Mouse (Mus musculus): ENCODE data around the gene Bag5. TPM values are rescaled to one million over a fixed set of nuclear protein-coding genes. Genes with fewer than 3 reads are reported as not detected.
"Not testable (repeated sequence)": the region's sequence is repeated elsewhere in the genome, so short reads cannot be mapped to it uniquely, and the experiment has no call there.

The Bag5 gene
- polyA plus RNA-seq, 1 experiment from 2014 or later = 64.0 TPM

DNA sequence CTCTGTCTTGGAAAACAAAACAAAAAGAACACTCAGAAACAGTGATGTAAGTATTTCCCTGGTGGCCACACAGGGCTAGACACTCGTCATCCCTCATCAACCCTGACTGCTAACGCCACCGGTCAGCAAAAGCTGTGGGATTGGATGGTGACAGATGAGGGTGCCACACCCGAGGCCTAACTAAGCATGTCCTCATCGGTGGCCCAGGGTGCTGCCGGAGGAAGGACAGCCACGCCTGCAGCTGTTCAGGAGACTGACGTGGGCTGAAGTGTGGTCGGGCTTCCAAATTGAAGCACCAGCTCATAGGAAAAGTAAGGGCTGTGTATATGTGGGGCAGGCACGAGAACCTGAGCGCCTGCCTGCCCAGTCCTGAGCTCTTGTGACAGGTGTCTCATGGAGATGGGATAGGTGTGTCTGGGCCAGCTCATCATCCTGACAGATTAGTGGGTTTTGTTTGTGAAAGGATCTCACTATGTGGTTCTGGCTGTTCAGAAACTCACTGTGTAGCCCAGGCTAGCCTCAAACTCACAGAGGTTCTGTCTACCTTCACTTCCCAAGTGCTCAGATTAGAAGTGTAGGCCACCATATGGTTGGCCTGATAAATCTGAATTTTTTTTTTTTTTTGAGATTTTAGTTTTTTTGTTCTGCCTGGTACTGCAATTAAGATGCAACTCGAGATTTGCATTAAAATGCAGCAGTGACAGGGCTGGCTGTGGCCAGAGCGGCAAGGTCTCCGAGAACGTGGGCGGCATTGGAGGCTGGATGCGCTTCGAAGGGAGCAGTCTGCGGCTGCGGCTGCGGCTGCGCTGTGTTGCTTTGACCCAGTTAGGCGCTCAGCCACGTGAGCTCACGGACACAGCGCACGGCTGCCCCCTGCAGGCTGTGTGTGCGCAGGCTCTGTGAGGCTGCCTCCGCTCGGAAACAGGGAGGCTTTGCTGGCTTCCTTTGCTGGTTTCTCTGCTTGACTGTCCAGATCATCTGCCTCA lies 19.1 kb upstream of the Bag5 start:
- H3K4me3 ChIP-seq = no peak overlapping the region
- 34% methylated on average over 30 of the region's 30 CpGs for WGBS
- H3K27me3 ChIP-seq = no peaks in the 10 kb centered on the region
- H3K4me1 ChIP-seq = peaks cover 12% of the 10 kb centered on the region; the same call in 1 of the 2 replicates
- peak; percentile 91 for ATAC-seq (ENCODE audit: low FRiP score, low read depth)
- H3K4me2 ChIP-seq (replicated peaks) = peak overlapping the region; percentile 30
- no peaks in the 10 kb centered on the region for H3K9me3 ChIP-seq
- H3K9ac ChIP-seq (replicated peaks) = no peak overlapping the region
- H3K27ac ChIP-seq (replicated peaks) = no peak overlapping the region
- peaks cover 25% of the 10 kb centered on the region for H3K36me3 ChIP-seq

- no peak for ATAC-seq (ENCODE audit: low FRiP score, low read depth)
- Histone ChIP-seq H3K9me3 (no peaks in the 10 kb centered on the region), H3K27ac (replicated peaks) (no peak overlapping the region), H3K4me2 (replicated peaks) (no peak overlapping the region), H3K9ac (replicated peaks) (no peak overlapping the region), H3K4me1 (peaks cover 20% of the 10 kb centered on the region), H3K36me3 (peaks cover 45% of the 10 kb centered on the region), H3K27me3 (no peaks in the 10 kb centered on the region), H3K4me3 (no peak overlapping the region)
- WGBS = 96% methylated on average over 1 of the region's 1 CpGs
Observed at GRCm38 (mm10) chr12:111727956-111728355, 14.9 kb upstream of the Bag5 start.

- peaks cover 10% of the 10 kb centered on the region for H3K4me1 ChIP-seq
- H3K36me3 ChIP-seq = peaks cover 40% of the 10 kb centered on the region
- H3K4me3 ChIP-seq = no peak overlapping the region
- no peak overlapping the region for H3K9ac ChIP-seq (replicated peaks)
- H3K9me3 ChIP-seq = no peaks in the 10 kb centered on the region
- H3K27me3 ChIP-seq = no peaks in the 10 kb centered on the region
- ATAC-seq (ENCODE audit: low FRiP score, low read depth) = no peak
- peak overlapping the region; percentile 21 for H3K27ac ChIP-seq (replicated peaks)
- H3K4me2 ChIP-seq (replicated peaks) = no peak overlapping the region
- WGBS = 76% methylated on average over 4 of the region's 4 CpGs
Observed at GRCm38 (mm10) chr12:111726122-111726463, 13.0 kb upstream of the Bag5 start.

- Histone ChIP-seq H3K4me1 (peaks cover 10% of the 10 kb centered on the region), H3K9me3 (no peaks in the 10 kb centered on the region), H3K4me3 (no peak overlapping the region), H3K27me3 (no peaks in the 10 kb centered on the region), H3K9ac (replicated peaks) (no peak overlapping the region), H3K36me3 (peaks cover 40% of the 10 kb centered on the region), H3K4me2 (replicated peaks) (no peak overlapping the region), H3K27ac (replicated peaks) (peak overlapping the region; percentile 55)
- no peak for ATAC-seq (ENCODE audit: low FRiP score, low read depth)
- WGBS = 61% methylated on average over 12 of the region's 12 CpGs
Observed at GRCm38 (mm10) chr12:111725338-111726121, 12.5 kb upstream of the Bag5 start.

DNA sequence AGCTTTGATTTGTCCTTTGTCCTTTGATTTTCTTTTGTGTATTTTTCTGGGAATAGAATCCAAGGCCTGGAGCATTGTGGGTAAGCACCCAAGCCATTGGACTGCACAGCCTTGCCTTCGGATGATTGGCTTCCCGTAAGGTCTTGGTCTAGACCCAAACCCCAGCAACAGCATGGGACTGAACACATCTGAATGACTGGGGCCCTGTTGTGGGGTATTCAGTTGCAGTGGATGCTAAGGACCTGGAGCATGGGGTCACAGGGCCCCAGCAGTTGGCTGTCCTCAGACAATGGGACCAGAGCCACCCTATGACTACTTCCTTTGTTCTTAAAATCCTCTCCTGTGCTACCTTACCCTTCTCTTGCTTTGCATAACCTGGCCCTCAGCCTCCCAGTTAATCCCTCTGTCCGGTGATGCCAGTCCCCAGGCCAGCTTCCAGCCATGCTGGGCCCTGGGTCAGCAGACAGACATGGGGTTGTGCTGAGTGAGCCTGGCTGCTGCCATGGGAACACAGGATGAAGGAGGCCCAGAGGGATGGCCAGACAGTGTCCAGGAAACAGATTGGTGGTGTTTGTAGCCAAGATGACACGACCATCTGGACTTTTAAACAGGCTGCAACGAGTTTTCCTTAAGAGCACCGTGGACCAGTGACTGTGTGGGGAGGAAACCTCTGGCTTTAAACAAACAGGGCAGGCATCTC lies 11.7 kb upstream of the Bag5 start:
- Histone ChIP-seq H3K4me1 (peaks cover 10% of the 10 kb centered on the region), H3K36me3 (peaks cover 38% of the 10 kb centered on the region), H3K4me2 (replicated peaks) (no peak overlapping the region), H3K27ac (replicated peaks) (peak overlapping the region; percentile 55), H3K4me3 (no peak overlapping the region), H3K9ac (replicated peaks) (0 out of 2 replicates have a peak overlapping the region, but pooled peaks have one; percentile 6), H3K27me3 (no peaks in the 10 kb centered on the region), H3K9me3 (no peaks in the 10 kb centered on the region)
- WGBS = 31% methylated on average over 6 of the region's 6 CpGs
- ATAC-seq (ENCODE audit: low FRiP score, low read depth) = 0 out of 2 replicates have a peak, but pooled peaks have one; percentile 19

DNA sequence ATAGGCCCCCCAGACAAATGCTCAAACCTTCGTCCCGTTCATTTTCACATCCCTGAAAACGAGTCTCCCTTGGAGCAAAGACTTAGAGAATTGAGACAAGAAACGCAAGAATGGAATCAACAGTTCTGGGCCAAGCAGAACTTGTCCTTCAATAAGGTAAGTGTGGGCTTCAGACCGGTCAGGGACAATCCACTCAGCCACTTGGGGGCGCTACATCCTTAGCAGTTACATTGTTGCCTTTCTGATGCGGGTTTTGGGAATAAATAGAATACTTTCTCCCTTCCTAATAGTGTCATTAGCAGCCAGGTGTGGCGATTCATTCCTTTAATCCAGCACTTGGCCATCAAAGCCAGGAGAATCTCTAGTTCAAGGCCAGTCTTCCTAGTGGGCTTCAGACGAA lies 9.6 kb upstream of the Bag5 start:
- Histone ChIP-seq H3K4me3 (no peak overlapping the region), H3K27ac (replicated peaks) (no peak overlapping the region), H3K4me1 (peaks cover 19% of the 10 kb centered on the region), H3K9me3 (no peaks in the 10 kb centered on the region), H3K9ac (replicated peaks) (no peak overlapping the region), H3K4me2 (replicated peaks) (no peak overlapping the region), H3K36me3 (peaks cover 28% of the 10 kb centered on the region), H3K27me3 (no peaks in the 10 kb centered on the region)
- no peak for ATAC-seq (ENCODE audit: low FRiP score, low read depth)
- WGBS = 76% methylated on average over 9 of the region's 9 CpGs

GRCm38 (mm10) chr12:111720222-111720621 lies 7.2 kb upstream of the Bag5 start:
- 76% methylated on average over 4 of the region's 4 CpGs for WGBS
- no peak for ATAC-seq (ENCODE audit: low FRiP score, low read depth)
- H3K27ac ChIP-seq (replicated peaks) = no peak overlapping the region
- H3K36me3 ChIP-seq = peaks cover 30% of the 10 kb centered on the region
- H3K9me3 ChIP-seq = peaks cover 4% of the 10 kb centered on the region; the same call in 1 of the 2 replicates
- no peak overlapping the region for H3K9ac ChIP-seq (replicated peaks)
- peaks cover 19% of the 10 kb centered on the region for H3K4me1 ChIP-seq
- no peak overlapping the region for H3K4me3 ChIP-seq
- H3K27me3 ChIP-seq = no peaks in the 10 kb centered on the region
- H3K4me2 ChIP-seq (replicated peaks) = no peak overlapping the region

DNA sequence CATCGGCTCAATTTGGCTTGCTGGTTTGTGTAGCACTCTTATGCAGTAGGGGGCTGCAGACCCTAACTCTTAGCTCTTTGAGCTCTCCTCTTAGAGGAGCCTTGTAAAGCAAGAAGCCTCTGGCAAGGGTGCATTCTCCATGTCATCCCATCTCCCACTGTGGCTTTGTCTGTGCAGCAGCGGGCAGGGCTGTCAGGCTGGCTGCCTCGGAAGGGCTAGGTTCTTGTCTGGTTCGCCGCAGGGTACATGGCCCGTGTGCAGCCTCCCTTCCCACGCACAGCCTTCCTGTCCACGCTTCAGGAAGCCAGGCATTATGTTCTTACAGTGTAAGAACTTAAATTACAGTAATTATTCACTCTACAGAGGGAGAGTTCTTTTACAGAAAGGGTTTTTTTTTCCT lies 5.6 kb upstream of the Bag5 start:
- Histone ChIP-seq H3K4me2 (replicated peaks) (no peak overlapping the region), H3K27ac (replicated peaks) (peak overlapping the region; percentile 22; the same call in 1 of the 2 replicates), H3K4me3 (no peak overlapping the region), H3K27me3 (no peaks in the 10 kb centered on the region), H3K9ac (replicated peaks) (no peak overlapping the region), H3K9me3 (peaks cover 4% of the 10 kb centered on the region; the same call in 1 of the 2 replicates), H3K4me1 (peaks cover 23% of the 10 kb centered on the region), H3K36me3 (peaks cover 22% of the 10 kb centered on the region; the same call in 1 of the 2 replicates)
- 38% methylated on average over 8 of the region's 8 CpGs for WGBS
- ATAC-seq (ENCODE audit: low FRiP score, low read depth) = no peak

DNA sequence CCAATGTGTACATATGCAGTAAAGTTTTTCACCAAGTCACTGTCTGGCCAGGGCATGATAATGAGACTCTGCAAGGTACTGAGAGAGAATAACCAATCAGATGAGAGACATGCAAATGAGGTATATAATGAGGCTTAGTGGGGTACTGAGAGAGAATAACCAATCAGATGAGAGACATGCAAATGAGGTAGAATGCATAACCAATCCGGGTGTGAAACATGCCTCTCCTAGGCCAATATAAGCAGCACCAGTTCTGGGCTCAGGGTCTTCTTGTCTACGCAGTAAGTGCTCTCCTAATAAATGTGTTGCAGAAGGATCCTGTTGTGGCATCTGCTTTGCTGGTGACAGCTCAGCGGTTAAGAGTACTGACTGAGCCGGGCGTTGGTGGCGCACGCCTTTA lies 3.4 kb upstream of the Bag5 start:
- H3K27me3 ChIP-seq = no peaks in the 10 kb centered on the region
- over 99% methylated on average over 7 of the region's 7 CpGs for WGBS
- H3K4me2 ChIP-seq (replicated peaks) = no peak overlapping the region
- ATAC-seq (ENCODE audit: low FRiP score, low read depth) = no peak
- no peak overlapping the region for H3K4me3 ChIP-seq
- no peak overlapping the region for H3K27ac ChIP-seq (replicated peaks)
- H3K36me3 ChIP-seq = peaks cover 15% of the 10 kb centered on the region; the same call in 1 of the 2 replicates
- no peak overlapping the region for H3K9ac ChIP-seq (replicated peaks)
- H3K9me3 ChIP-seq = peaks cover 4% of the 10 kb centered on the region; the same call in 1 of the 2 replicates
- peaks cover 32% of the 10 kb centered on the region for H3K4me1 ChIP-seq

DNA sequence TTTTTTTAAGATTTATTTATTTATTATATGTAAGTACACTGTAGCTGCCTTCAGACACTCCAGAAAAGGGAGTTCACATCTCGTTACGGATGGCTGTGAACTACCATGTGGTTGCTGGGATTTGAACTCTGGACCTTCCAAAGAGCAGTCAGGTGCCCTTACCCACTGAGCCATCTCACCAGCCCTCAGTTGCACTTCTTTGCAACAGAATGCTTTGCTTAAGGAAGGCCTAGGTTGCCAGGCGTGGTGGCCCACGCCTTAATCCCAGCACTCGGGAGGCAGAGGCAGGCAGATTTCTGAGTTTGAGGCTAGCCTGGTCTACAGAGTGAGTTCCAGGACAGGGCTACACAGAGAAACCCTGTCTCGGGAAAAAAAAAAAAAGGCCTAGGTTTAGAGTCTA lies 823 bp upstream of the Bag5 start:
- H3K4me3 ChIP-seq = peak overlapping the region; percentile 100
- H3K36me3 ChIP-seq = peaks cover 39% of the 10 kb centered on the region
- H3K4me2 ChIP-seq (replicated peaks) = peak overlapping the region; percentile 88
- not testable (repeated sequence) for ATAC-seq (ENCODE audit: low FRiP score, low read depth); H3K27me3 ChIP-seq; H3K9me3 ChIP-seq; H3K27ac ChIP-seq (replicated peaks)
- peaks cover 30% of the 10 kb centered on the region for H3K4me1 ChIP-seq
- 77% methylated on average over 6 of the region's 6 CpGs for WGBS
- H3K9ac ChIP-seq (replicated peaks) = peak overlapping the region; percentile 97; the same call in 1 of the 2 replicates

DNA sequence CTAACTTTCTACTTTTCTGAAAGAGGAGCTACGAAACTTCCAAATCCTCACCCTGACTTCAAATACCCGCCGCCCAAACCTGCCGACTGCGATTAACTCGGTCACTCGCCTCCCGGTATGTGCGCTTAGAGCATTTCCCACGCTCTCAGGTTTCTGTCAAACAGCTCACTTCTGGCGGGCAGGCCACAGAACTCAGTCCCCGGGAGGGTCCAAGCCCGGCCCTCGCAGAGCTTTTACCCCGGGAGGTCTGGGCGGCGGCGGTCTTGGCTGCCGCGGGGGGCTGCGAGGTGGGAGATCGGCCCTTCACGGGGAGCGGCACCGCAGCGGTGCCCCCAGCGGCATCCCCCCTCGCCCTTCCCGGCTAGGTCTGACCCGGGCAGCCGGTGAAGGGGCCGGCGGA lies 581 bp downstream of the Bag5 start:
- Histone ChIP-seq H3K27me3 (no peaks in the 10 kb centered on the region), H3K4me1 (peaks cover 24% of the 10 kb centered on the region), H3K4me2 (replicated peaks) (peak overlapping the region; percentile 88), H3K27ac (replicated peaks) (peak overlapping the region; percentile 85), H3K9ac (replicated peaks) (peak overlapping the region; percentile 97), H3K4me3 (peak overlapping the region; percentile 100), H3K9me3 (peaks cover 4% of the 10 kb centered on the region; the same call in 1 of the 2 replicates), H3K36me3 (peaks cover 51% of the 10 kb centered on the region)
- ATAC-seq (ENCODE audit: low FRiP score, low read depth) = no peak; the same call in 1 of the 2 replicates
- WGBS = 0% methylated on average over 33 of the region's 33 CpGs

Measured in midbrain, embryonic 12.5 days (tissue).